Mouse (Mus musculus) cortical plate, adult 2 months (tissue): Measurements from ENCODE around the gene Apold1.

Source experiments
- CTCF ChIP-seq: fragments of 200-500 bp; IDR thresholded peaks from 2 replicates; pipeline ENCODE4 v1.5.1; 2011; ENCODE audit warnings: mild to moderate bottlenecking, control low read depth, low read length; ENCODE audit not compliant: insufficient read depth; ENCODE audit errors: extremely low read depth
- POLR2A ChIP-seq: fragments of 200-500 bp; IDR thresholded peaks from 2 replicates; pipeline ENCODE4 v1.6.1; 2011; ENCODE audit warnings: mild to moderate bottlenecking, low read length, control low read depth; ENCODE audit not compliant: insufficient read depth; ENCODE audit errors: extremely low read depth

GRCm38 (mm10) chr6:134947311-134948087 is 34.0 kb upstream of the Apold1 start:
- TF ChIP-seq CTCF (peak; percentile 68), POLR2A (no peak)
